Mouse (Mus musculus): Measurements from ENCODE around the gene Nup205. TPM values are rescaled to one million over a fixed set of nuclear protein-coding genes. Genes with fewer than 3 reads are reported as not detected.

Gene Nup205
- polyA plus RNA-seq, 1 experiment, result 3.7 TPM

DNA sequence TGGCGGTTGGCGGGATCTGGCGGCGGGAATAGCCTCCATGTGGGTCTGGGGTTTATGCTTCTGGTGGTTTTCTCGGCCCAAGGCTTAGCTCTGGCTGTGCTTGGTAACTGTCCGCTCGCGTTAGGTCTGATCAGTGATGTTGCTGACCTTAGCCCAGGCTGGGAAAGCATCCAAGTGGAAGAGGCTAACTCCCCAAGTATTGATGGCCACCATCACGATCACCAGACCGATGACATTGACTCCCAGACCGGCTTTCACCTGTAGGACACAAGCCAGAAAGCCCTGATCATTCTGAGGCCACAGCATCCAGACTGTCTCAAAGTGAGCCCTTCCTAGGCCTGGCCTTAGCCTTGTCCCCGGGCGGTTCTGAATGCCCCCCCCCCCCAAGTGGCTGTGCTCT, 91.5 kb downstream of the Nup205 start:
- no peak for TF ChIP-seq GATA1 (IDR thresholded peaks at IDR 0.05; ENCODE audit: low read length)

- TF ChIP-seq GATA1 (IDR thresholded peaks at IDR 0.05; ENCODE audit: low read length), result no peak
Measured at GRCm38 (mm10) chr6:35269643-35270042, 92.4 kb downstream of the Nup205 start.

DNA sequence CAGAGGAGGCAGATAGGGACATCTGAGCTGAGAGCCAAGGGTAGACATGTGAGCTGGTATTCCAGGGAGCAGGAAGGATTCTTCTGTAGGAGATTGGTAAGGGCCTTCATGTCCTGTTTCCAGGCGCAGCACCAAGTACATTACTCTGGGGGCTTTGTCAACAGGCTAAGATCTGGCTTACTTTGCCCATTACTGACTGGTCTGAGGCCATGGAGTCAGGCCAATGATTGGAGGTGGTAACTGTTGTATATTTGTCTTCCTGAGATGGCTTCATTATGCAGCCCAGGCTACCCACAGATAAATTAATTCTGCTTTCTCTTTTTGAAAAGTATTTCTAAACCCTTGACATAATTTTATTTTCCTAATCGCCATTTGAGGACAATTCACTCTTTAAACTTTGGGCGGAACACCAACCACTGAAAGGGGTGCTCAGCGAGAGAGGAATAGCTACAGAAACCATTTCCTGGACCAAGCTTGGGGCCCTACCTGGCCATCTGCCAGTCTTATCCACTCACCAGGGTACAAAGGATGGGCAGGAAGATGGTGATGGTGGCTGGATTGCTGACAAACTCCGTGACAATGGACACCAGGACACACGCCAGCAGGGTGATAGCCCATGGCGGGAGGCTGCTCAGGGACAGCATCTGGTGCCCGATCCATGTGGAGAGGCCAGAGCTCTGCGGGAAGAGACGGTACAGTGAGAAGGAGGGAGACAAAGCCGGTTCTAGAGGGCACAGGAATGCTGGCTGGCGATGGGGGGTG, 94.1 kb downstream of the Nup205 start:
- no peak for TF ChIP-seq GATA1 (IDR thresholded peaks at IDR 0.05; ENCODE audit: low read length)

DNA sequence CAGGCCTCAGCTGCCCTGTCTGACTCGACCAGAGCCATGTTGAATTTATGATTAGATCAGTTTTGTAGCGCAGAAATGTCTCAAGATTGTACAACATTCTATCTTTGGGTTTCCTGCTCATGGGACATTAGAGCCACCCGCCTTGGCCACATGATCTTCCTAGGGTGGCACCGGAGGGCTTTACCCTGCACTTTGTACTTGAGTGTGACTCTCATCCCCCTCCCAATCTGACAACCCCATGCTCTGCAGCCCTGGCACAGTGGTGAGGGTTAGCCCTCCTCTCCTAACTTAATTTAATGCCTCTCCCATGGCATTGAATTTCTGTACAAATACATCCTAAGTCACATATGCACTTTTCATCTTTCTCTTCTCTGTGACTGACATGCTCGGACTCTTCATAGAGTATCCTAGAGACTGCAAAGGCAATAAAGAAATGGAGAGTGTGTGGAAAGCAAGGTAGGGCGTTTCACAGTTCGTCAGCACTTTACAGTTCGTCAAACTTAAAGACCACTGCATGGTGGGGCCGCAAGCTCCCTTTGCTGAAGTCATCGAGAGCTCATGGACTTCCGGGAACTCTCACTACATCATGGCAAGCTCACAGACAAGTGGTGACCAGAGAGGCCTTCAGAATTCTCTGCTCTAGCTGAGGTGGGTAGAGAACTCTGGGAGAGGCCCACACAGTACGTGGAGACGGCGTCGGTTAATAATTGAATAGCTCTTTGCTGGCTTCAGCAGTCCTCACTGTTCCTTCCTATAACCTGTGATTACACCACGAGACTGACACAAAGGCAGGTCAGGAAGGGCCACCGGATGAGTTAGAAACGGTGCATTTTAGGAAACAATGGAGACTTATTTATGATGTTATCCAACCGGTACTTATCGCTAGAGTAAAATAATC, 94.9 kb downstream of the Nup205 start:
- no peak for TF ChIP-seq GATA1 (IDR thresholded peaks at IDR 0.05; ENCODE audit: low read length)

GRCm38 (mm10) chr6:35273391-35274082, 96.3 kb downstream of the Nup205 start:
- no peak for TF ChIP-seq GATA1 (IDR thresholded peaks at IDR 0.05; ENCODE audit: low read length)

DNA sequence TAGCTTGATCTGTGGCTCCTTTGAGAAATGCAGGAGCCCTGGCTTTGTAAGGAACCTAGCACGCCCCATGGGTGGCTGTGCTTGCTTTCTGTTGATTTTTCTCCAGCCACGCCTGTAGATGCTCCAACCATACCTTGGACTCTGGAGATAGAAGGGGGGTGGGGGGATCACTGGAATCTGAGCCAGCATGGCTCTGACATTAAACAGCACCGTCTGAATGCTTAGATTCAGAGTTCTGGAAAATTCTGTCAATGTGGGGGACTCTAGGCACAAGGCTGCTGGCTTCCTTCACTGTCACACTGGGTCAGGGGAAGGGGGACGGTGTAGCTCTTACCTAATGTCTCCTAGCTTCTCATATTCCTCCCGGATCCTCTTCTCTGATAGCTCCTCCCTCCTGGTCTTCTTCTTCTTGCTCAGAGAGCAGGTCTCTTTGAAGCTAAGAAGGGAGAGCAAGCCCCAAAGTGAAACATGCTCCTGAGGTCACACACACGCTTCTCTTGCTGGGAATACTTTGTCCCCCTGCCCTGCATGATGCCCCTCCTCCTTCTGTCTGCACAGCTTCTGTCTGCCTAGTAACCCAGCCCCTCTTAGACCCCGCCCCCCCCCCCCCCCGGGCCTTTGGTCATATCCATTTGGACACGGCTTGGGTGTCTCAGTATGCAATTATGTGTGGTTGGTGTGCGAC, 100.8 kb downstream of the Nup205 start:
- TF ChIP-seq GATA1 (IDR thresholded peaks at IDR 0.05; ENCODE audit: low read length), result no peak

GRCm38 (mm10) chr6:35279306-35279705, 102.1 kb downstream of the Nup205 start:
- TF ChIP-seq GATA1 (IDR thresholded peaks at IDR 0.05; ENCODE audit: low read length), result no peak

DNA sequence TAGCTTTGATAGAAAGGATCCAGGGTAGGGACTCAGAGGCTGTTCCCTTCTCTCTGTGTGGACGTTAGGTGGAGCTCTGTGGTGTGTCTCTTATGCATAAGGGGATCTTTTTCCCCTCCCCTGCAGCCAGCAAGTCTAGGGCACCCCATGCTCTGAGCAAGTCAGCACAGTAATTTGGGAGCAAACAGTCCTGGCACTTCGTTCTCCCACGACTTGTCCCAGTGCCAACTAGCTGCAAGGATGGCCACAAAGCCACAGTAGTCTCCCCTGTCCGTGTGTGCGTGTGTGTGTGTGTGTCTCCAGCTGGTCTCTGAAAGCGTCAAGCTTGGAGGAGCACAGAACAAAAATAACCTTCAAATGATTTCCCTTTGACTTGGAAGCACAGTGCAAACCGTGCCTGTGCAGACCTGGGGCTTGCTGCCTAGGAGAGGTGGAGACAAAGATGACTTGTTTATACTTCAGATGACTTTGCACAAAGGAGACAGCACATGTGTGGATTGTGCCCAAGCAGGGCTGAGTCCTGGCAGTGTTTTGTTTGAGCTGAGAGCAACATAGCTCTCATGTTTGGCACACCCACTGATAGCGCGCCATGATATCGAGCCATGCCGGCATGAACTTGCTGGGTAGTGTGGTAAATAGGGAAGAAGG, 111.0 kb downstream of the Nup205 start:
- TF ChIP-seq GATA1 (IDR thresholded peaks at IDR 0.05; ENCODE audit: low read length), result no peak

DNA sequence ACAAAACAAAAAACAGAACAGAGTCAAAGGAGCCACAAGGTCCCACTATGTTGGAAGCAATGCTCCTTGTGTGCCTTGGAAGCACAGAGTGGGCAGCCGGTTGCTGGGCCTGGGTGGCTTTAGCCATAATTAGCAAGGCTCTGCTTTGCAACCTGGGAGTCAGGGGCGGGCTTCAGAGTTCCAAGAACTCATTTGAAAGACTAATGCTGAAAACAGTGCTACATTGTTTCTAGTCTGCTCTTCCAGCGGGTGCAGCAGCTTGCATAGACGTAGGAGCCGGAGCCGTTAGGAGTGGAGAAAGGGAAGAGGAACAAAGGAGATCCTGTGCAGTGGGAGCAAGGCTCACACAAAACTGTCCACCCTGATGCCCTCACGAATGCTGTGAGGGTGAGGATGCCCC, 111.7 kb downstream of the Nup205 start:
- no peak for TF ChIP-seq GATA1 (IDR thresholded peaks at IDR 0.05; ENCODE audit: low read length)

- no peak for TF ChIP-seq GATA1 (IDR thresholded peaks at IDR 0.05; ENCODE audit: low read length)
Measured at GRCm38 (mm10) chr6:35289676-35290075, 112.5 kb downstream of the Nup205 start.

- no peak for TF ChIP-seq GATA1 (IDR thresholded peaks at IDR 0.05; ENCODE audit: low read length)
Measured at GRCm38 (mm10) chr6:35294964-35295363, 117.7 kb downstream of the Nup205 start.

DNA sequence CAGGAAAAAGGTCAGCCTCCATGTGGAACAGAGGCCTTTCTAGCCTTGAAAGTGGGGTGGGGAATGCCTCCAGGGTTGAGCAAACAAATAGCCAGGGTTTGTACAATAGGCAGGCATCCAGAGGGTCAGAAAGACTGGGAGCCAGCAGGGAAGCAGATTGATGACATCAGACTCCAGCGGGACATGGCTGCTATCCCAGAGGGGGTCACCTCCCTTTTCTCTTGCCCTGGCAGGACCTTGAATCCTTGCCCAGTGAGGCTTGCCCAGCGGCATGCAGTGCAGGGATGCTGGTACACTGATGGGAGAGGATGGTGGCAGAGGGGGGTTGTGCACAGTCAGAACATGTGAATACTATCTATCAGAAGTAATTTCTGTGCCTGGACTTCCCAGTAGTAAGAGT, 119.8 kb downstream of the Nup205 start:
- no peak for TF ChIP-seq GATA1 (IDR thresholded peaks at IDR 0.05; ENCODE audit: low read length)

Other genes with a start within 250 kb of the Nup205 start
- 0.11 and 0.23 TPM in 2 replicates for gene Slc23a4, start 189.0 kb upstream of the Nup205 start, polyA plus RNA-seq (2012)
- 2.6 and 7.7 TPM in 2 replicates for gene Cnot4, start 43.7 kb upstream of the Nup205 start, polyA plus RNA-seq (2012)
- not detected in 2 replicates for gene Slc13a4, start 130.7 kb downstream of the Nup205 start, polyA plus RNA-seq (2012)
- gene Fam180a, start 148.7 kb downstream of the Nup205 start, polyA plus RNA-seq (2012), result not detected in 2 replicates